Mouse (Mus musculus): ENCODE data around the gene Adam19. TPM values are rescaled to one million over a fixed set of nuclear protein-coding genes. Genes with fewer than 3 reads are reported as not detected.
"Not testable (repeated sequence)": the region's sequence is repeated elsewhere in the genome, so short reads cannot be mapped to it uniquely, and the experiment has no call there.

The Adam19 gene
- total RNA-seq (2021) = 10 to 100 TPM; 36.2 to 78.2 TPM

GRCm38 (mm10) chr11:46055896-46056769, at the start of gene Adam19:
TSS of gene Adam19 (plus strand) at chr11:46055992.
- intact Hi-C loops (cut with DNase I) = no loop called here
- DNase-seq (ENCODE audit: low spot score) = peak; percentile 67

DNA sequence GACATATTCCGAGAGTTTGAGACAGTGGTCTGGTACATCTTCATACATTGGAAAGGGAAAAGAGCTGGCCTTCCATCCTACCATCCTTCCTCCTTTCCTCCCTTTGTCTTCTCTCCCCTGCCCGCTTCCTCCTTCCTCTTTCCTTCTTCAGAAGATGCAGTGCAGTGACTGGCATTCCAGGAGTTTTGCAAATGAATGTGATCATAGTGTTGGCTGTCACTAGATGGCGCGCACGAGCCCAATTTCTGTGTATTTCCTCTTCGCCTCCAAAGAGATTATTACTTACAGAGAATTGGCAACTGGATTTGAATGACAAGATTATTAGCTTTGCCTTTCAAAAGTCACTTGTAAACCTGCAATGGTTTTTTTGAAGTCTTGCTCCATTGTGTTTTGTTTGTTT, 39.7 kb upstream of the Adam19 start:
- intact Hi-C loops (cut with DNase I) = loop anchor here (5.0 kb wide), 2 partner anchors 36 to 201 kb away; partner anchors contain the start of gene Gm12166

DNA sequence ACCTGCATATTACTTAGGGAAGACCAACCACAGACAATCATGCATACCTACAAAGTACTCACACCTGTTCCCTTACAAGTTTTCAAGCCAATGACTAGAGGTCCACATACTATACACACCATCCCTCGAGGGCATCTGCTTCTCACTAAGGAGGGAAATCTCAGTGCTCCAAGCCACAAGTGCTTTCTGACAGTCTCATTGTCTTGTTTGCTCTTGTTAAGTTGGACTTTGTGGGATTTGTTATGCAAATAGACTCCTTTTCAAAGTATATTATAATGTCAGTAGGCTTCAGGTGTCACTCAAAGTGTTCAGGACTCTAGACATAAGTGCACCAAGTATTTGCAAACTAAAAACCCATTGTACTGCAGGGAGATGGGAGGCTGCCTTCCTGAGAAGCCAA, 35.5 kb upstream of the Adam19 start:
- DNase-seq (ENCODE audit: low spot score) = no peak
- intact Hi-C loops (cut with DNase I) = no loop called here

More for the DNA sequence above, 39.7 kb upstream of the Adam19 start:
- peak; percentile 12 for DNase-seq (ENCODE audit: low spot score)

DNA sequence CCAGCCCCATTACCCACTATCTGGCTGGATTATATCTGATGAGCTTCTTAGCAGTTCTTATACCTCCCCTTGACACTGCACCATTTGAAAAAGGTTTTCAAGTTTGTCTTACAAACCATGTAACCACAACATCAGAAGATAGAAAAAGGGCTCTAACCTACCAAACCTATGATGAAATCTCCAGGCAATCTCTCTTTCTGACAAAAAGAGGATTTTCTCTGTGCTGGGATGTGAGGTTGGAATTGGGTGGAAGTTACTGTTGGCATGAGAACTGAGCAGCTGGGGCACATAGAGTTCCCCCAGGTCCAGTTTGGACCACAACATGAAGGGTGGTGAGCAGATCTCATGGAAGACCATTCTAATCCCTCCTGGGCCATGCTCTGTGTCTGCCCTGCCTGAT, 33.9 kb upstream of the Adam19 start:
- intact Hi-C loops (cut with DNase I) = no loop called here
- DNase-seq (ENCODE audit: low spot score) = no peak

GRCm38 (mm10) chr11:46022983-46023382, 32.8 kb upstream of the Adam19 start:
- no peak for DNase-seq (ENCODE audit: low spot score)
- intact Hi-C loops (cut with DNase I) = no loop called here

GRCm38 (mm10) chr11:46025962-46026392, 29.8 kb upstream of the Adam19 start:
- no peak for DNase-seq (ENCODE audit: low spot score)
- intact Hi-C loops (cut with DNase I) = no loop called here

GRCm38 (mm10) chr11:46027952-46028814, 27.6 kb upstream of the Adam19 start:
- DNase-seq (ENCODE audit: low spot score) = no peak
- intact Hi-C loops (cut with DNase I) = no loop called here

DNA sequence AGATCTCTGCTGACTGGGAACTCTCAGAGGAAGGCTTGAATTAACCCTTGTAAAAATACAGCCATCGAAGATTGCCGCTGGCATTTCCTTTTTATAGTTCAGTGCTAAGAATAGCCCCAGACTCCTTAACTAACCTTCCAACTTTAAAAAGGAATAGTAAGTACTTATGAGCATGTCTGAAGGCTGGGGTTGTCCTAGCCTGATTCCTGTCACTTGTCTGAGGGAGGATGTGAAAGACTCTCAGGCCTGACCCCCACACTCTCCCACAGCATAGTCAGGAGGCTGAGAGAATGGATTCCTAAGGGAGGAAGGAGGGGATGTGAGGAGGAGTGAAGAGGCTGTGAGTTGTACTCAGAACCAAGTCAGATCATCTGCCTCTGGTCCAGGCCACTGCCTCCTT, 26.3 kb upstream of the Adam19 start:
- DNase-seq (ENCODE audit: low spot score) = no peak
- intact Hi-C loops (cut with DNase I) = no loop called here

- intact Hi-C loops (cut with DNase I) = no loop called here
- DNase-seq (ENCODE audit: low spot score) = no peak
Observed at GRCm38 (mm10) chr11:46030026-46030425, 25.8 kb upstream of the Adam19 start.

- intact Hi-C loops (cut with DNase I) = no loop called here
- no peak for DNase-seq (ENCODE audit: low spot score)
Observed at GRCm38 (mm10) chr11:46031470-46031869, 24.3 kb upstream of the Adam19 start.

DNA sequence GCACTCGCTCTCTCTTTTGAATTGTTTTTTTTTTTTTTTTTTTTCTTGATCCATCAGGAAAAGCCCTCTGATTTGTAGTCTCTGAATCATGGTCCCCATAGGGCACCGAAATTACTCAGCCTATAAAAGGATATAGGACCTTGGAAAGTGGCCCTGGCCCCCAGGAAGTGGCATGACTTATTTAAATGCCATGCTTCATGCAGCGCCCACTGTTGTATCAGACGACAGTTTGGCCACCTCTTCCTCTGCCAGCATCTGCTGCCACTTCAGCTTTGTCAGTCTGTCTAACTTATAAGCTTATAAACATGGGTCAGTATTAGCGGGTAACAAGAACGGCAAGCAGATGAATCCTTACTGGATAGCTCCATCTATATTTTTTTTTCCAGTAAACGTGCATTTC, 22.8 kb upstream of the Adam19 start:
- DNase-seq (ENCODE audit: low spot score) = no peak
- intact Hi-C loops (cut with DNase I) = no loop called here

GRCm38 (mm10) chr11:46036374-46036773, 19.4 kb upstream of the Adam19 start:
- DNase-seq (ENCODE audit: low spot score) = no peak
- intact Hi-C loops (cut with DNase I) = no loop called here

DNA sequence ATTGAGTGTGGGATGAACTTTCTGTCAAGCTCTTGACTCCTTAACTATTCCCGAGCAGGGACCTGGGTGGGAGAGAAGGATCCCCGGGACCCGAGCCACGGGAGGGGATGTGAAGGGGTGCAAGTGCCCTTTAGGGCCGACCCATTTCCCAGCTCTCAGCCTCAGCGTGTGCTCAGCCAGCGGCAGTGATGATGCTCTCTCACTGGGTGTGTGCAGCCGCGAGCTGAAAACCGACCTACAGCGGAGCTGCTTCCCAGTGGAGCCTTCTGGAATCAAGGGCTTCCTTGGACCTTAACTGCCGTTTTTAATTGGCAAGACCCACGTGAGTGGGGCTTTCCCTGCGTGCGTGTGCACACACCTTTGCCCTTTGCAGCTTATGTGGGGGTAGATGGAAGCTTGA, 16.9 kb upstream of the Adam19 start:
- DNase-seq (ENCODE audit: low spot score) = no peak
- intact Hi-C loops (cut with DNase I) = no loop called here

DNA sequence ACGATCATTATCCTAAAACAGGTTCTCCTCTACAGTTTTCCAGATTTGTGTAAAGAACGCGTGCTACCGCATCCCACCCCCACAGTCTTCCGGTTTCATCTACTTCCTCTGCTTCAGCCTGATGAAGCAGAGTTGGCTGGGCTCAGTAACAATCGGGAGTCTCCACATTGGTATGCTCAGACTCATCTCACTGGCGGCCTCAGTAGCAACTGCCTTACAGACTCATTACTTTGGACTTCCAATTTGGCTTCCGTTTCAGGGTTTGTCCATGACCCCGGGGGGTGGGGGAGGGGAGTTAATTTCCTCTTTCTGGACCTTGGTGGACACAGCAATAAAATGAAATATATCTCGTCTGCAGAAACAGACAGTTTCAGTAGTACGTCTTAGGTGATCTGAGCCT, 16.5 kb upstream of the Adam19 start:
- DNase-seq (ENCODE audit: low spot score) = no peak
- intact Hi-C loops (cut with DNase I) = no loop called here

DNA sequence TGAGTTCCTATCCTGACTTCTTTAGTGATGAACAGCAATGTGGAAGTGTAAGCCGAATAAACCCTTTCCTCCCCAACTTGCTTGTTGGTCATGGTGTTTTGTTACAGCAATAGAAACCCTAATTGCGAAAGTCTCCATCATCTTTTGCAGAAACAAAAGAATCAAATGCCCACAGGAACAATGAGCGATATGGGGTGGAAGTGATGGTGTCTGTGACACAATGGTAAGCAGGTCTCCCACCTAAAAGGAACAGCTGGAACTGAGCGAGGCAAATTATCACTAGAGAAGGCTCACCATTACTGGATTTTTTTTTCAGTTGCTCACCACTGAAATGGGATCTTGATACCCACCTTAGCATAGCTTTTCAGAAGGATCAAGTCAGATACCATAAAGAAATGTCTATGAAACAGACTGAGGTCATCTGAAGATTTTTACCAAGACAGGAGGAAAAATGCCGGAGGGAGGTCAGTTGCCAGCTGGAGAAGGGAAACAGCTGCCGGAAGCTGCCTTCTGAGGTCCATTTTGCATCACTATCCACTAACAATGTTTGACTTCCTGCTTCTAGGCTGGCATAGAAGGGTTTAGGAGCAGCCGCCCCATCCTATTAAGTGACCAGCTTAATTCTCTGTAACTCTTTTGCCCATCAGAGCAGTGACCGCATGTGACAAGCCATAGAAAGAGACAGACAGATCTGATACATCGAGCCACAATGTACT, 14.8 kb upstream of the Adam19 start:
- DNase-seq (ENCODE audit: low spot score) = no peak
- intact Hi-C loops (cut with DNase I) = no loop called here

DNA sequence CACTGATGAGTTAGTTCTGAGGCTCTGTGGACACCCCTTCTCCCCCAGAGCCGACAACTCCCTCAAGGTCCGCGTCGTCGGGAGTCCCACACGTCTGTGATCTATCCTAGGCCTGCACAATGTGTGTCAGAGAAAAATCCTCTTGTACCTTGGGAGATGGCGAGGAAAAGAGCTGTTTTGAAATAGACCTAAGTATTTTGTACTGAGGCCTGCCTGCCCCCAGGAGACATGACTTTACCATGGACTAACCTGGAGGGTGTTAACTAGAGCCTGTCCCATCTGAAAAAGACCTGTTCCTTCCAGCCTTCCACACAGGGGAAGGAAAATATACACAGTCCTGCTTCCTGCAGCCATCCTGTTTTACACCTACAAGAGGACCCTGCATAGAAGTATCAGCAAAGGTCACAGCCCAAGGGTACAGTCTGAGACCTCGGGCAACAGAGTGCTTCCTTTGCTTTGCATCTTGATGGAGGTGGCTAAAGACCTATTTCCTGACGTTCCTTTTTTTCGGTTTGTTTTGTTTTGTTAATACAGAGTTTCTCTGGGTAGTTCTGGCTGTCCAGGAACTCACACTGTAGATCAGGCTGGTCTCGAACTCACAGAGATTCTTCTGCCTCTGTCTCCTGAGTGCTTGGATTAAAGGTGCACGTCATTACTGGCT, 14.1 kb upstream of the Adam19 start:
- DNase-seq (ENCODE audit: low spot score) = no peak
- intact Hi-C loops (cut with DNase I) = no loop called here

DNA sequence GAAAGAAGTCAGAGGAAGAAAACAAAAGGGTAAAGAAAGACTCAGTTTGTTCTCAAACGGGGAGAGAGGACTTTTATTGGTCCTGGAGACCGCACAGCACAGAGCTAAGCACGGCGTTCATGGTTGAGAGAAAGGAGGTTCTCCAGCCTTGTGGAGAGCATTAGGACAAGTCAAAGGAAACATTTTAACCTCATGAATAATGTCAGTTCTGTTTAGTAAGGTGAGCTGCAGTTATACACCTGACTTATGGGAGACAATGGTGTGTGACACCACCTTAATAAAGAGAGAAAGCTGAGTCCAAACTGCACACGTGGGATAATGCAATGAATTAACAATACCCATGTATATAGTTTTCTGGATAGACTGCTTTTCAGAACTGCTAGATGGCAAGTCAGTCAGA, 11.0 kb upstream of the Adam19 start:
- intact Hi-C loops (cut with DNase I) = no loop called here
- no peak for DNase-seq (ENCODE audit: low spot score)

DNA sequence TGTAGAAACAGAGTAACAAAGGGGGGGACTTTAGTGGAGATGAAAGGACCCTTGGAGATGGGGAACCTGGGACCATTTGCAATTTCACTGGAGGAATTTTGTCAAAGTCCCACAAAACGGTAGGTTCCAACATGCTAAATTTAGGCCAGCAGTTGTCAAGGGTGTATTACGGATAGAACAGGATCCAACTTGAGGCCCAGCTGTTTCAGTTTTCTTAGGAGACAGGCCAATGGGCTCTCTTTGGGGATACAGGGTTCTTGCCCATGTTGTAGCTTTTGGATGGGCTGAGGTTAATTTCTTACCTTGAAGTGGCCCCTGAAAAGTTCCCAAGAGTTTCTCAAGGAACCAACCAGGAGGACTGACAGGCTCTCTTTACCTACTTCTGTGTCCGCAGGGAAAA, 8.5 kb upstream of the Adam19 start:
- no peak for DNase-seq (ENCODE audit: low spot score)
- intact Hi-C loops (cut with DNase I) = no loop called here

- not testable (repeated sequence) for DNase-seq (ENCODE audit: low spot score)
- intact Hi-C loops (cut with DNase I) = loop anchor here (1.0 to 5.0 kb wide), 3 partner anchors 35 to 163 kb away; no protein-coding TSS in a partner anchor
Observed at GRCm38 (mm10) chr11:46052105-46052659, 3.6 kb upstream of the Adam19 start, which contains the start of gene Gm12166. TSS of gene Gm12166 (minus strand) at chr11:46052321.

Measured in heart, postnatal 25 days (tissue).